Mouse (Mus musculus) layer of hippocampus, postnatal 14 days (tissue): ENCODE measurements at regions not wholly inside any gene's neighbourhood (a gene's known extent, or its start where the extent isn't known, plus 50 kb on each side); places are given as distances from the start of the nearest gene placed in this dataset.
A peak's percentile ranks its signal among the peaks of the same experiment; 100 is the strongest.

Source experiments
- DNase-seq, 2 experiments: peaks; one replicate each; pipeline ENCODE4 v3.0.0; 2021 to 2022; ENCODE audit warnings: low spot score in 2 of 2, mixed read lengths in 1 of 2

GRCm38 (mm10) chr11:109088488-109089252 is 55.5 kb downstream of the E030025P04Rik start:
- DNase-seq = no peak

DNA sequence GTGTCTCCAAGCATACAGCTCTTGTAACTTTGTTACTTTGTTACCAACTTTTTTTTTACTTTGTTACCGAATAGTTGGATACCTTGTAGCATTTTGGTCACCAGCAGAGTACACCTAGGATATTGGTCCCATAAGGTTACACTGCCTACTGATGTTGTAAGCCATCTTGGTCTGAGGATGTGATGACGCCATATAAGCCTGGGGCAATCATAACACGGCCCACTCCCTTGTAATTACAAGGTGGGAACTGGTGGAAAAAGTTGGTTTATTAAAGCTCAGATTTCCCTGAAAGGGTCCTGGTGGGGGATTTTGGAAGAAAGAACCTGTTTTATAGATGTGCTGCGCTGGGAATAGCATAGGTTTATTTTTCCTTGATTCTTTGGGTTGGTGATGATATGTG is 62.2 kb downstream of the E030025P04Rik start:
- no peak for DNase-seq

DNA sequence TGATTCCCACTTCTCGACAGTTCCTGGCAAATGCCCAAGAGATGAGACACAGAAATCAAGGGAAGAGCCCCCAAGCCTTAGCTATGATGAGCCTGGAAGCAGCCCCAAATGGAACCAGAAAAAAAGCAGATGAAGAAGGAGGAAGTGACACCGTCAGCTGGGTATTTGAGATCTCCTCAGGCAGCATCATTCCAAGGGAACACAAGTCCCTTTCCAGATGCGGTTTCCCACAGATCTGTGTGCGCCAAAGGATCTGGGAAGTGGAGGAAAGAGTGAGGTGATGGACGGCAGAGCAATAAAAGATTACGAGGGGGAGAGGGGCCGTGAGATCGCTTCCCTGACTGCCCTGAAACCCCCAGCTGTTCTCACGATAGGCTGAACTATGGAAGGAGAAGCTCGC is 62.7 kb downstream of the E030025P04Rik start:
- no peak for DNase-seq

DNA sequence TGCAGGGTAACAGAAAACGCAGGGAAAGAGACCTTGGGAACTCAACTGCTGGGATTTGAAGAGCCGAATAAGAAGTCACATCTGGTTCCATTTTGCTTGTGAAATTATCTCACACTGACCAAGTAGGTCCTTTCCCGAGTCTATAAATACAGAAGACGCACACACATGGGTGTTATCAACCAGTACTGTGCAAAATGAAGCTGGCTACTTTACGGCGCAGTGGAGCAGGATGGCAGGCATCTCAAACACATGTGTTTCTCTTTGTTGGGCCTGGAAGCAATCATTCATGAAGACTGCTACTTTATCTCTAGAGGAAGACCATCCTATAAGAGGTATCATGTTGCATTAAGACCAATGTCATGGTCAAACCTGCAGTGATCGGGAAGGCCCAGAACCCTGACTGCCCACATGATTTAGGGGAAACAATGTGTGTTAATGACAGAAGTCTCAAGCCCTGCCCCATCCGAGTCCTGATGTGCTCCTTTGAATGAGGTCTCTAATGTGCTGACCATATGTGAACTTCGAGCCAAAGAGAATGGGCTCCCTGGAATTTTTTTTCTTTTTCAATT is 63.2 kb downstream of the E030025P04Rik start:
- DNase-seq = no peak

DNA sequence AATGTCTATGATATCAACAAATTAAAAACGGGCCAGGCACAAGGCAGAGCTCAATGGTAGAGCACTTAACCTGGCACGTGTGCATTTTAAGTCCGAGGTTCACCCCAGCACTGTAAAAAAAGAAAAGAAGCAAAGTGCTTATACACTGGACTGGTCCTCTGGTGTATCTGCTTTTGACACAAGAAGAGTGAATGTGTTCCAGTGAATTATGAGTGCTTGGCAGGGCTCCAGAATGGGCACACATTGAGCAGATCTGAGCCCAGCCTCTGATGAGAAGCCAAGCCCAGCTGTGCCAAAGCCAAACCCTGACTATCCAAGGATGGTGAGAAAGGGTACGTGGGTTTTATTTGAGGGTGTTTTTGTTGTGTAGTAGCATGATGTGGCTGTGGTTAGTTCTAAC is 64.7 kb downstream of the E030025P04Rik start:
- peak; percentile 37 to 63 for DNase-seq

- no peak for DNase-seq
Observed at GRCm38 (mm10) chr11:109076587-109077417, 67.4 kb downstream of the E030025P04Rik start.

GRCm38 (mm10) chr11:109071340-109071739 is 72.8 kb downstream of the E030025P04Rik start:
- no peak for DNase-seq

GRCm38 (mm10) chr11:109070412-109070811 is 73.8 kb downstream of the E030025P04Rik start:
- DNase-seq = no peak

GRCm38 (mm10) chr11:109069326-109069709 is 74.9 kb downstream of the E030025P04Rik start:
- no peak for DNase-seq

GRCm38 (mm10) chr11:109068371-109069325 is 75.5 kb downstream of the E030025P04Rik start:
- peak in 1 of 2 experiments; percentile 17 for DNase-seq

DNA sequence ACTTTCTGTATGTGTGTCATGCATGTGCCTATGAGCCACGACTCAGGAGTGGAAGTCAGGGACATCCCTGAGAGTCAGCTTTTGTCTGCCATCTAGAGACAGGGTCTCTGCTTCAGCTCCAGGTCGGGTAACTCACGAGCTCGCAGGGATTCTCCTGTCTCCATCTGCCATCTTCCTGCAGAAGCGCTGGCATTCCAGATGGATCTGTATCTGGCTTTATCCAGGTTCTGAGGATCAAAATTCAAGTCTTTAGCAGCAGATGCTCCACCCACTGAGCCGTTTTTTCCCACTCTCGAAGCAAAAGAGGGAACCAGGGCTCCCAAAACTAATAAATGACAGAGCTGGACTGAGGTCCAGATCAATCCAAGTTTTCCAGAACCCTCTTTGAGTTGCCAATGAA is 76.4 kb downstream of the E030025P04Rik start:
- DNase-seq = no peak

DNA sequence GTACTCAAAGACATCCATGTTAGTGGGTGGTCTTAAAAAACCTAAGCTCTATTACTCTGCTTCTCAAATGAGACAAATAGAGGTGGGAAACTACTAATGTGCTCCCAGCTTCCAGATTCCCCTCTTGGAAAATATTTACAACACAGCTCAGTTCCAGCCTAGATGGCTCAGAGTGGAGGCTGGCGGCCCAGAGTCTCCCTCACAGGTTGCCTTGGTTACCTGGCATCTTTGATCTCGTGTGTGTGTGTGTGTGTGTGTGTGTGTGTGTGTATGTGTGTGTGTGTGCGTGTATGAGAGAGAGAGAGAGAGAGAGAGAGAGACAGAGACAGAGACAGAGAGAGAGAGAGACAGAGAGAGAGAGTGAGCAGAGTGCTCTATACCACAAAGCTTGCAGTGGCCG is 82.2 kb downstream of the E030025P04Rik start:
- peak; percentile 43 to 61 for DNase-seq

DNA sequence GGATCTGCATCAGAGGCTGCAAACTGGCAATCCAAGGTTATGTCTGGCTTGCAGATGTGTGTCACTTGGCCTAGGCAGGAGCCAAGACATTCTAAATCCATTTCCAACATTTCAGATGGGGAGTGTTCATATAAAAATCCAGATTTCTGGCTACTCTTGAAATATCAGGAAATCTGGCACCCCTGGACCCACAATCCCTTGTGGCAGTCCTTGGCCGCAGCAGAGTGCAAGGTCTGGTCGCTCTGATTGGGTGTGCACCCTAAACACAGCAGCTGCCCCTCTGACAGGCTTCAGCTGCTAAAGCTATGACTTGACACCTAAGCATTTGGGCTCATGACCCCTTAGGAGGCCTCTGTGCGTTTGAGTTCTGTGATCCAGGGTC is 83.7 kb downstream of the E030025P04Rik start:
- no peak for DNase-seq

GRCm38 (mm10) chr11:109059863-109060526 is 84.2 kb downstream of the E030025P04Rik start:
- DNase-seq = no peak

- no peak for DNase-seq
Observed at GRCm38 (mm10) chr11:109058021-109058420, 86.1 kb downstream of the E030025P04Rik start.

GRCm38 (mm10) chr11:109048257-109049101 is 95.7 kb downstream of the E030025P04Rik start:
- DNase-seq = no peak

DNA sequence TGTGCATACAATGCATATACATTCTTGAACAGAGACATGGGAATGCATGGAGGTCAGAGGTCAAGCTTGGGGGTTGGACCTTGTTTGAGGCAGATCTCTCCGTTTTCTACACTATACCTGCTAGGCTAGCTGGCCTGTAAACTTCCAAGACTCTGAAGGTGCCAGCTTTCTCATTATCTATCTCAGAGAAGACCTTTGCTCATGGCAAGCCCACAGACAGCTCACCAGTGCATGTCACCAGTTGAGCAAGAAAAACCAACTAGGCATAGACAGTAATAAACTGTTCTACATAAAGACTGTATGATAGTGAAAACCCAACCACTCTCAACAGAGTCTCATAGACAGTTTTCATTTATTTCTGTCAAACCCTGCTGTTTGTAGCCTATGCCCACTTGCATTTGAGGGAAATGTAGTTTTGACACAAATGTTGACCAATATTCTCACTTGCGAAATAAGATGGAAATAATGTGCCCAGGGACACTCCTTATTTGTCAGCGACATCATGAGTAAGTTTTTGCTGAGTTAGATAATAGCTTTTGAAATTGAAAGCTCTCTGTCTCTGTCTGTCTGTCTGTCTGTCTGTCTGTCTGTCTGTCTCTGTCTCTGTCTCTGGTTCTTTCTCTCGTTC is 96.6 kb downstream of the E030025P04Rik start:
- no peak for DNase-seq

DNA sequence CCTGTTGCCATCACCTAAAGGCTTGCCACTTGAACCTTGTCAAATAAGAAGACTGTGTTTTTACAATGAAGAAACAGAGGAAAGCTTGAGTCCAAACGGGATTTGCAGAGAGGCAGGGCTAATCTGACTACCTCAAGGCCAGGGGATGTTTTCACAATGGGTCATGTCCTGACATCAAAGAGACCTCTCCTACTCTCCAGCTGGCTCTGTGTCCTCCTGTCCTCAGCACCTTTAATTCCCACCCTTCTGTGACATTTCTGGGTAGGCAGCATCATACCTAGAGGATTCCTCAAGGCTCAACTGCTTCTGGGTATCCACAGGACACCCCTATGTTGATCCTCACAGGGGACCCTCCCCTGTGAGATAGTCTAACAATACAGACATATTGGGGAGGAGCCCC is 97.7 kb downstream of the E030025P04Rik start:
- no peak for DNase-seq

- DNase-seq = no peak
Observed at GRCm38 (mm10) chr11:109040519-109040916, 103.7 kb downstream of the E030025P04Rik start.
